Mouse (Mus musculus) ES-E14 (cell line): ENCODE results near the gene Hagh. TPM values are rescaled to one million over a fixed set of nuclear protein-coding genes. Genes with fewer than 3 reads are reported as not detected.

Experiments used
- DNase-seq: peaks from one replicate; pipeline ENCODE4 v3.0.0-alpha.2; 2013; ENCODE audit warnings: low read depth, low spot score
- H3K27ac ChIP-seq: 2 replicates; pipeline ENCODE4 v1.5.1; 2012; ENCODE audit warnings: low read depth, mild to moderate bottlenecking, low read length, moderate library complexity, mixed read lengths; ENCODE audit not compliant: poor library complexity, insufficient read depth, severe bottlenecking
- H3K36me3 ChIP-seq: 2 replicates; pipeline ENCODE4 v1.6.1; 2012; ENCODE audit warnings: mild to moderate bottlenecking, low read length, moderate library complexity, mixed read lengths; ENCODE audit not compliant: control insufficient read depth, poor library complexity, insufficient read depth, severe bottlenecking
- H3K4me1 ChIP-seq, 2 experiments: fragments of 150-350 bp in 1 of 2; sonication (generic) in 1 of 2; 2 replicates each; pipeline ENCODE4 v1.6.1; 2012; ENCODE audit warnings: low read length in 2 of 2, mild to moderate bottlenecking in 1 of 2, mixed read lengths in 1 of 2; ENCODE audit not compliant: control insufficient read depth in 2 of 2, insufficient read depth in 2 of 2, poor library complexity in 1 of 2
- H3K4me3 ChIP-seq, 2 experiments: fragments of 150-350 bp in 1 of 2; sonication (generic) in 1 of 2; 2 replicates each; pipeline ENCODE4 v1.5.1; 2012; ENCODE audit warnings: low read length in 2 of 2, low read depth in 1 of 2, mild to moderate bottlenecking in 1 of 2, mixed read lengths in 1 of 2; ENCODE audit not compliant: insufficient read depth in 1 of 2, poor library complexity in 1 of 2, severe bottlenecking in 1 of 2
- H3K9ac ChIP-seq: 2 replicates; pipeline ENCODE4 v1.6.1; 2012; ENCODE audit warnings: low read depth, mild to moderate bottlenecking, low read length, mixed read lengths; ENCODE audit not compliant: poor library complexity, insufficient read depth, severe bottlenecking
- H3K9me3 ChIP-seq: fragments of 150-350 bp; sonication (generic); 2 replicates; pipeline ENCODE4 v1.6.1; 2012; ENCODE audit warnings: low read depth, mild to moderate bottlenecking, low read length; ENCODE audit not compliant: control insufficient read depth, insufficient read depth
- CHD2 ChIP-seq: IDR thresholded peaks from 2 replicates; pipeline ENCODE4 v1.6.1; 2014; ENCODE audit warnings: mild to moderate bottlenecking, low read depth, low read length, inconsistent platforms
- HCFC1 ChIP-seq: IDR thresholded peaks from 2 replicates; pipeline ENCODE4 v1.6.1; 2012; ENCODE audit warnings: low read length, inconsistent platforms, borderline replicate concordance; ENCODE audit not compliant: insufficient read depth
- MAFK ChIP-seq: IDR thresholded peaks from 2 replicates; pipeline ENCODE4 v1.6.1; 2014; ENCODE audit warnings: mild to moderate bottlenecking, low read depth, low read length, inconsistent platforms; ENCODE audit not compliant: insufficient read depth
- ZC3H11A ChIP-seq: IDR thresholded peaks from 2 replicates; pipeline ENCODE4 v1.6.1; 2012; ENCODE audit warnings: low read depth, mild to moderate bottlenecking, inconsistent platforms, low read length, borderline replicate concordance
- ZNF384 ChIP-seq: IDR thresholded peaks from 2 replicates; pipeline ENCODE4 v1.6.1; 2012; ENCODE audit warnings: low read depth, low read length, inconsistent platforms
- in situ Hi-C, 2 experiments: fragments of 600-800 bp; cut with MboI; formaldehyde crosslinking; loops; one replicate each; pipeline ENCODE4 v1.15.1; 2025; ENCODE audit warnings: low sequenced_read_pairs in 2 of 2, inconsistent platforms in 1 of 2; ENCODE audit not compliant: unreplicated experiment in 2 of 2
- total RNA-seq: library from RNA; depleted of rRNA; stranded (reverse); fragments of 300-350 nt; gene quantifications from 2 replicates; pipeline ENCODE4 v1.2.3, GENCODE M21; 2012

Gene Hagh
- total RNA-seq, 1 experiment = 37.3 TPM

DNA sequence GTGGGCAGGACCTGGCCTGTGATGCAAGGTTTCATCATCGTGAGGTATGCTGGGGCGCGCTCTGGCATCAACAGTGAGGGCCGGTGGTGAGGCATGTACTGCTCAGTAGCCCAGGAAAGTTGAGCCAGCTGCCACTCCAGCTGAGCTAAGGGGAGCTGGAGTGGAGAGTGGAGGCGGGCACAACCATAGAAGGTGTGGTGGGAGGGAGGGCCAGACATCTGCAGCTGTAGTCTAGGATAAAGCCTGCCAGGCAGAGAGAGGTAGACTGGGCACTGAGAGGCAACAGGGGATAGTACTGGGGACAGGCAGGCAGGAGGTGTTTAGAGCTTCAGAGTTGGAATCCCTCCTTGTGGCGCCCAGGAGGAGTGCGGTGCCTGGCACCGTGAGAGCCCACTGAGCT, 20.1 kb downstream of the Hagh start:
- Histone ChIP-seq H3K9me3 (no peaks in the 10 kb centered on the region), H3K36me3 (peaks cover 9% of the 10 kb centered on the region; the same call in 1 of the 2 replicates), H3K27ac (no peak overlapping the region), H3K9ac (no peak overlapping the region), H3K4me1 (peaks cover 0 to 7% of the 10 kb centered on the region in 2 experiments; a peak in 1 of 4 replicates), H3K4me3 (no peak overlapping the region)
- in situ Hi-C loops = no loop called here
- no peak for TF ChIP-seq MAFK
- TF ChIP-seq ZC3H11A = no peak
- TF ChIP-seq CHD2 = no peak
- TF ChIP-seq HCFC1 = no peak
- no peak for TF ChIP-seq ZNF384
- DNase-seq = no peak

- H3K9ac ChIP-seq = no peak overlapping the region
- H3K27ac ChIP-seq = no peak overlapping the region
- no peaks in the 10 kb centered on the region for H3K9me3 ChIP-seq
- H3K36me3 ChIP-seq = peaks cover 6% of the 10 kb centered on the region; the same call in 1 of the 2 replicates
- H3K4me1 ChIP-seq = peaks cover 0 to 5% of the 10 kb centered on the region in 2 experiments; a peak in 1 of 4 replicates
- in situ Hi-C loops = no loop called here
- no peak for DNase-seq
- TF ChIP-seq ZNF384 = no peak
- TF ChIP-seq MAFK = no peak
- TF ChIP-seq ZC3H11A = no peak
- TF ChIP-seq HCFC1 = no peak
- TF ChIP-seq CHD2 = no peak
- H3K4me3 ChIP-seq = no peak overlapping the region
Observed at GRCm38 (mm10) chr17:24861785-24862184, 21.8 kb downstream of the Hagh start.

DNA sequence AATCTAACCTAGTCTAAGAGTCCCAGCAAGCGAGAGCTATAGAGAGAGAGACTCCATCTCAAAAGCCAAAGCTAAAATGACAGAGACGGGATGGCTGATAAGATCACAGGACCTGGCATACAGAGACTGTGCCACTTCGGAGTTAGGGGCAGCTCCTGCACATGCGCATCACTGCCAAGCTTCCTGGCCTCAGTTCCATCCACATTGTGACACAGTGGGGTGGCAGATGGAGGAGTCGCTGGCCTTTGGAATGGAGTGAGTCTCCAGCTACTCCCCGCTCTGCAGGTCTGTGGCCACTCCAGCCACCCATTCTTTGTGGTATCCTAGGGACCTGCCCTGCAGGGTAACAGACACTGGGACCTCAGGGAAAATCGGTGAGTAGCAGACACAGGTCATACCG, 25.8 kb downstream of the Hagh start, which contains the start of gene Igfals:
TSS of gene Igfals (plus strand) at position 222 of the 400 bp plus-strand sequence.
- Histone ChIP-seq H3K4me1 (no peaks in the 10 kb centered on the region), H3K27ac (no peak within 1 kb of the TSS), H3K9ac (no peak within 1 kb of the TSS), H3K9me3 (no peaks in the 10 kb centered on the region), H3K4me3 (no peak within 1 kb of the TSS), H3K36me3 (peaks cover 8% of the 10 kb centered on the region; the same call in 1 of the 2 replicates)
- no peak for DNase-seq
- in situ Hi-C loops = no loop called here
- TF ChIP-seq MAFK (no peak), HCFC1 (no peak), ZNF384 (no peak), CHD2 (no peak), ZC3H11A (no peak)

GRCm38 (mm10) chr17:24867914-24868313, 28.0 kb downstream of the Hagh start:
- TF ChIP-seq HCFC1 (no peak), ZC3H11A (no peak), CHD2 (no peak), ZNF384 (no peak), MAFK (no peak)
- no peak overlapping the region for H3K27ac ChIP-seq
- peaks cover 2% of the 10 kb centered on the region; the same call in 1 of the 2 replicates for H3K36me3 ChIP-seq
- no peaks in the 10 kb centered on the region for H3K9me3 ChIP-seq
- in situ Hi-C loops = no loop called here
- no peak overlapping the region for H3K4me3 ChIP-seq
- H3K9ac ChIP-seq = no peak overlapping the region
- DNase-seq = no peak
- peaks cover 3% of the 10 kb centered on the region in 2 experiments; a peak in 2 of 4 replicates for H3K4me1 ChIP-seq
